Mouse (Mus musculus) brain, adult 2 months (tissue): ENCODE measurements around the gene Hivep2.

Source experiments
- DNase-seq: peaks from one replicate; pipeline ENCODE4 v3.0.0; 2011; ENCODE audit warnings: low read depth, low spot score

Gene Hivep2

GRCm38 (mm10) chr10:14047661-14048060, 81.8 kb downstream of the Hivep2 start:
- no peak for DNase-seq

- DNase-seq, result peak; percentile 42
Measured at GRCm38 (mm10) chr10:14048322-14048915, 82.5 kb downstream of the Hivep2 start.

- DNase-seq, result peak; percentile 85
Measured at GRCm38 (mm10) chr10:14048916-14049445, 83.1 kb downstream of the Hivep2 start.

GRCm38 (mm10) chr10:14049686-14050085, 83.8 kb downstream of the Hivep2 start:
- no peak for DNase-seq

- DNase-seq, result no peak
Measured at GRCm38 (mm10) chr10:14050586-14050985, 84.7 kb downstream of the Hivep2 start.

- no peak for DNase-seq
Measured at GRCm38 (mm10) chr10:14052109-14052689, 86.3 kb downstream of the Hivep2 start.

- peak; percentile 51 for DNase-seq
Measured at GRCm38 (mm10) chr10:14054860-14055259, 89.0 kb downstream of the Hivep2 start.

GRCm38 (mm10) chr10:14055533-14055981, 89.7 kb downstream of the Hivep2 start:
- peak; percentile 93 for DNase-seq

- DNase-seq, result no peak
Measured at GRCm38 (mm10) chr10:14056057-14056456, 90.2 kb downstream of the Hivep2 start.

GRCm38 (mm10) chr10:14056584-14057451, 90.9 kb downstream of the Hivep2 start:
- DNase-seq, result peak; percentile 81

GRCm38 (mm10) chr10:14057841-14058605, 92.1 kb downstream of the Hivep2 start:
- no peak for DNase-seq

GRCm38 (mm10) chr10:14058742-14059141, 92.9 kb downstream of the Hivep2 start:
- peak; percentile 61 for DNase-seq

- no peak for DNase-seq
Measured at GRCm38 (mm10) chr10:14059581-14059980, 93.7 kb downstream of the Hivep2 start.

- DNase-seq, result peak; percentile 78
Measured at GRCm38 (mm10) chr10:14060302-14060701, 94.4 kb downstream of the Hivep2 start.

GRCm38 (mm10) chr10:14063226-14063625, 97.4 kb downstream of the Hivep2 start:
- no peak for DNase-seq

GRCm38 (mm10) chr10:14064759-14065395, 99.0 kb downstream of the Hivep2 start:
- DNase-seq, result peak; percentile 52

GRCm38 (mm10) chr10:14067802-14068201, 101.9 kb downstream of the Hivep2 start:
- DNase-seq, result peak; percentile 58

- DNase-seq, result no peak
Measured at GRCm38 (mm10) chr10:14070498-14071079, 104.7 kb downstream of the Hivep2 start.

GRCm38 (mm10) chr10:14072504-14072903, 106.6 kb downstream of the Hivep2 start:
- no peak for DNase-seq

GRCm38 (mm10) chr10:14075767-14076166, 109.9 kb downstream of the Hivep2 start:
- DNase-seq, result no peak

GRCm38 (mm10) chr10:14076880-14077279, 111.0 kb downstream of the Hivep2 start:
- DNase-seq, result no peak
